Mouse (Mus musculus) thymus, postnatal 14 days (tissue): ENCODE measurements around the gene Nisch.

Experiments
- DNase-seq: peaks from one replicate; pipeline ENCODE4 v3.0.0; 2021

Nisch gene

GRCm38 (mm10) chr14:31129326-31130235, 87.2 kb downstream of the Nisch start:
- no peak for DNase-seq

- DNase-seq, result peak; percentile 99
Measured at GRCm38 (mm10) chr14:31128826-31129219, 87.9 kb downstream of the Nisch start, which contains the start of gene Smim4. Gene Smim4, minus strand, starts transcription at chr14:31128956.

- peak; percentile 61 for DNase-seq
Measured at GRCm38 (mm10) chr14:31128101-31128825, 88.5 kb downstream of the Nisch start.

GRCm38 (mm10) chr14:31126826-31127225, 89.9 kb downstream of the Nisch start:
- DNase-seq, result no peak

GRCm38 (mm10) chr14:31125106-31126075, 91.4 kb downstream of the Nisch start:
- DNase-seq, result no peak
